Mouse (Mus musculus): Measurements from ENCODE around the gene Atg4d. TPM values are rescaled to one million over a fixed set of nuclear protein-coding genes. Genes with fewer than 3 reads are reported as not detected.
"Not testable (repeated sequence)": the region's sequence is repeated elsewhere in the genome, so short reads cannot be mapped to it uniquely, and the experiment has no call there.

Gene Atg4d
- total RNA-seq, 2 experiments from 2014 or later, result 47.1 to 48.8 TPM

DNA sequence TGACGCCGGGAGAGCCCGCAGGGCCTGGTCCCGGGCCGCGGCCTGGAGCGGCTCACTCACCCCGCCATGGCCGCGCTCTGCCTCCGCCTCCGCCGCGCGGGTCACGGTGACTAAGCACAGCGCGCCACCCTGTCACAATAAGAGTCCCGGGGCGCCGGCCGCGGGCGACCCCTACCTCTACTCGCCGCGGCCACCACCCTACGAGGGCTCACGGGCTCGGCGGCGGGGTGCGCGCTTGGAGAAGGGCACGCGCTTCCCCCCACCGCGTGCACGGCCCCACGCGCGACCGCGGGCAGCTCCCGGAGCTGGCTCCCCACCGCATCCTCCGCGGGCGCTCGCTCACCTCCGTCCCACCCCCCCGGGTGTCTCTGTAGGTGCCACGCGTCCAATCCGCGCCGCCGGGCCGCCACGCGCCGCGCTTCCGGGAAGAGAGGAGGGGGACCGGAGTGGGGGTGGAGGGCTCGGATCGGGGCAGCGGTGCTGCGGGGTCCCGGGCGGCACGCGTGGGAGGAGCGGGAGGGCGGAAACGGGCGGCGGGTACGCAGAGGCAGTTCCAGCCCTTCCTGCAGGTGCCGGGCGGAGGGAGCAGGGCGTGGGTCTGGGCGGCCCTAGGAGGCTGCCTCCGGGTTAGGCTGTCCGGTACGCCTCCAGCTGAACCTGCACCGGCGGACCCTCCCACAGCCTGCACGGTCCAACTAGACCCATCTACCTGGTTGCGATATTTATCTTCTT lies 26.2 kb upstream of the Atg4d start, which contains the start of gene Keap1:
Keap1 (minus strand) TSS at position 629 of the 732 bp plus-strand sequence.
- intact Hi-C loops (cut with DNase I), result loop anchor here (2.0 kb wide), 1 partner anchor 26 kb away; the partner anchor contains the start of gene Atg4d
- DNase-seq (ENCODE audit: low spot score in 2 of 2), result peak; percentile 77 to 83

DNA sequence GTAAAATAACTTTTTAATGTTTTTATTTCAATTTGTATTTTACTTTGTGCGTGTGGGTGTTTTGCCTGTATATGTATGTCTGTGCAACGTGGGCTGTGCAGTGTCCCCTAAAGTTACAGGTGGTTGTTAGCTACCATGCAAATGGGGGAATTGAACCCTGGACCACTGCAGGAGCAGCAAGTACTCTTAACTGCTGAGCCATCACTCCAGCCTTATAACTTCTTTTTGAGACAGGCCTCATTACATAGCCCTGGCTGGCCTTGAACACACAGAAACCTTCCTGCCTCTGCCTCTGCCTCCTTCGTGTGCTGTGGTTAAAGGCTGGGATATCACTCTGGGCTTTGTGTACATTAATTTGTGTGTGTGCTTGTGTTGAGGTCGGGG lies 25.6 kb upstream of the Atg4d start:
- DNase-seq (ENCODE audit: low spot score in 2 of 2), result no peak

DNA sequence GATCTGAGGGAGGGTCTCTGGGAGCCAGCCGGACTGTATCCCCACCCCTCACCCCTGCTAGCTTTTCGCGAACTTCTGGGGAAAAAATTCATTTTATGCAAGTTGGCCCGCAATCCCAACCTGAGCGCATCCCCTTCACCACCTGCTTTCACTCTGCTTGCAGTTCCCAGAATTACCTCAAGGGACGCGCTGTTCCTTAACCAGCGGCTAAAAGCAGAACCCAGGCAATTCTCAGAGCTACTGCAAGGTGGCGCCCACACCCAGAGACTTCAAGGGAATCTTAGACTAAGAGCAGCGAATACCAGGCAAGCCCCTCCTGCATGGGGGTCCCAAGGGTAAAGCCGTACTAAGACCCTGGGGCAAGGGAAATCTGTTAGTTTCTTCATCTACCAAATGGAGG lies 23.8 kb upstream of the Atg4d start:
- intact Hi-C loops (cut with DNase I), result no loop called here
- DNase-seq (ENCODE audit: low spot score in 2 of 2), result peak; percentile 69 to 75

More for the DNA sequence above, 25.6 kb upstream of the Atg4d start:
- intact Hi-C loops (cut with DNase I), result loop anchor here (2.0 kb wide), 1 partner anchor 25 kb away; the partner anchor contains the start of gene Atg4d

DNA sequence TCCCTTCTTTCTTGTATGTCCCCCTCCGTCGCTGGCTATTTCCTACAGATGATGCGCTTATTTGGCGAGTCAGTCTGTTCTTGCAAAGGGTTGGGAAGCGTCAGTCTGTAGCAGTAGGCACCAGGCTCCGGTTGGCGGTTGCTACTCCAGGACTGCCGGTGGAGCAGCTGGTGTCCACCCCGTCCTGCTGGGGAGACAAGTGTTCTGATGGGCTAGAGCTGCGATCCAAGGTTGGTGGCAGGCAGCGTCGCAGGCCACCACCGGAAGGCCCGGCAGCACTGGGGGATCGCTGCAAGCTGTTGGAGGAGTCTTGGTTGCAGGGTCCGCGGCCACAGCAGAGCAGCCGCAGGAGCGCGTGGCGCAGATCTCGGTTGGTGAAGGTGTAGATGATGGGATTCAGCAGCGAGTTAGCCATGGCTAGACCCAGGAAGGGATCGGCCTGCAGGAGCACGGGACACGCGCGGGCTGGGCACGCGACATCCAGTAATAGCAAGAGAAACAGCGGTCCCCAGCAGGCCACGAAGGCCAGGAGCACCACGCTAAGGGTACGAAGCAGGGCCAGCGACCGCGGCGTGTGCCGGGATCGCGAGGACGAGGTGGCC lies 21.2 kb upstream of the Atg4d start:
- intact Hi-C loops (cut with DNase I), result no loop called here

DNA sequence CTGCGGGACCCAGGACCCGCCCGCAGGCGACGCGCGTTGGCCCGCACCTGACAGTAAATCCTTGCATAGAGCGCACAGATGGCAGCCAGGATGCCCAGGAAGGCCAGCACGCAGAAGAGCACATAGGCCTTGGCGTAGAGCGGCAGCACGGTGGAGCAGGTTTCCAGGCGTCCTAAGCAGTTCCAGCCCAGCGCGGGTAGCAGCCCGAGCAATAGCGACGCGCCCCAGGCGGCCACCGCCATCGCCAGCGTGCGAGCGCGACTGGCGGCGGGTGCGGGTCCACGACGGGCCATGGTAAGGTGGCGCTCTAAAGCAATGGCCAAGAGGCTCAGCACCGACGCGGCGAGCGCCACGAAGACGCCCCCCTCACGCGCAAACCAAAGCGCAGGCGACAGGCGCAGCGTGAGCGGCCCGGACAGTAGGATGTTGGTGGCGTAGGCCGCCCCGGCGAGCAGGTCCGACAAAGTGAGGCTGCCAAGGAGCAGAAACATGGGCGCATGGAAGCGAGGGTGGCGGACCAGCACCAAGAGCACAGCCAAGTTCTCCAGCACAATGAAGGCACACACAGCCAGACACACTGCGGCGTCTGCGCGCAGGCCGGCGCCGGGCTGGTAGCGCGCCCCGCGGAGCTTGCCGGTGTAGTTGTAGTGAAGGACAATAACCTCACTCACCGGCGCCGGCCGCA lies 20.5 kb upstream of the Atg4d start:
- intact Hi-C loops (cut with DNase I), result no loop called here
- peak; percentile 44 to 71 for DNase-seq (ENCODE audit: low spot score in 2 of 2)

More for the DNA sequence above, 21.2 kb upstream of the Atg4d start:
- peak in 1 of 2 experiments; percentile 44 for DNase-seq (ENCODE audit: low spot score in 2 of 2)

DNA sequence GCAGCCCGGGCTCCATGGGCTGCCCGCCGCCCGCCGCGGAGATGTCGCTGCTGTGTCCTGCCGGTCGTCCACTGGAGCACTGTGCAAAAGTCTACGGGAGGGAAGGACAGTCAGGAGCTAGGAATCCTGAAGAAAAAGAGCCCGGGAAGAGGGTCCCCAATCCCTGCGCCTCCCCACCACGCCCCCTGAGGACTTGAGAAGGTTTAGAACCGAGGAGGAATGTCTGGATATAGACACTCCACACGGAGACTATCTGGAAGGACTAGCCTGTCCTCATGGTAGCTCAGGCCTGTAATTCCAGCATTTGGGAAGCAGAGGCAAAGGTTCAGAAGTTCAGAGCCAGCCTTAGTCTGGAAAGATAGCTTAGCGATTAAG lies 20.0 kb upstream of the Atg4d start:
- no peak for DNase-seq (ENCODE audit: low spot score in 2 of 2)
- intact Hi-C loops (cut with DNase I), result no loop called here

DNA sequence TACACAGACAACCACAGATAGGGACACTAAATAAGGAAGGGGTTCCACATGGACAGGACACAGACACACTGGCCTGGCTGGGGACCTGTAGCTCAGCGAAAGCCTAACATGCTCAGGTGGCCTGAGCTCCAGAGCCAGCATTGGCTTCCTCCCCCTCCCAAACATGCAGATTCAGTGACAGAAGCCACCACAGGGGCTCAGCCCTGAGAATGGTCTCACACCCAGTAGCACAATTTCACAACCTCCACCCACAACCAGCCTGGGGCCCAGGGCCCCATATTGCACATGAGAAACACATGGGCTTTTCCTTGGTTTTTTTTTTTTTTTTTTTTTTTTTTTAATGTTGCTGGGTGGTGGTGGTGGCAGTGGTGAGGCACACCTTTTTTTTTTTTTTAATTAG lies 18.8 kb upstream of the Atg4d start:
- intact Hi-C loops (cut with DNase I), result no loop called here
- DNase-seq (ENCODE audit: low spot score in 2 of 2), result no peak

DNA sequence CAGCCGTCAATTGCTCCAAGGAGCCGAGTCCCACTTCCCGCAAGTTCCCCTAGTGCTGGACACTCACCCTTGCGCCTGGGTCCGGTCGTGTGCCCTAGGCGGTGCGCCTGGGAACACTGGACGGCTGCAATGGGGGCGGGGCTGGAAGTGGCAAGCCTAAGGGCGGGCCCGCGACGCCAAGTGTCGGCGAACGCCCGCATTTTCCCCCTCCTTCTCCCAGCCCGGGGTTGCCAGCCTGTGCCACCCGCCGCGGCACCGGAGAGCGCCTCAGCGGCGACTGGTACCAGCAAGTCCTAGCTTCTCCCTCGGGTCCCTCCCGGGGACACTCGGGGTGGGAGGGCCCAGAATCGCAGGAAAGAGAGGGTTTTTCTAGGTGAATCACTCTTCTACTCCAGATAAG lies 16.8 kb upstream of the Atg4d start, which contains the start of gene S1pr5:
S1pr5 (minus strand) TSS at position 118 of the 400 bp plus-strand sequence.
- intact Hi-C loops (cut with DNase I), result no loop called here
- DNase-seq (ENCODE audit: low spot score in 2 of 2), result no peak

DNA sequence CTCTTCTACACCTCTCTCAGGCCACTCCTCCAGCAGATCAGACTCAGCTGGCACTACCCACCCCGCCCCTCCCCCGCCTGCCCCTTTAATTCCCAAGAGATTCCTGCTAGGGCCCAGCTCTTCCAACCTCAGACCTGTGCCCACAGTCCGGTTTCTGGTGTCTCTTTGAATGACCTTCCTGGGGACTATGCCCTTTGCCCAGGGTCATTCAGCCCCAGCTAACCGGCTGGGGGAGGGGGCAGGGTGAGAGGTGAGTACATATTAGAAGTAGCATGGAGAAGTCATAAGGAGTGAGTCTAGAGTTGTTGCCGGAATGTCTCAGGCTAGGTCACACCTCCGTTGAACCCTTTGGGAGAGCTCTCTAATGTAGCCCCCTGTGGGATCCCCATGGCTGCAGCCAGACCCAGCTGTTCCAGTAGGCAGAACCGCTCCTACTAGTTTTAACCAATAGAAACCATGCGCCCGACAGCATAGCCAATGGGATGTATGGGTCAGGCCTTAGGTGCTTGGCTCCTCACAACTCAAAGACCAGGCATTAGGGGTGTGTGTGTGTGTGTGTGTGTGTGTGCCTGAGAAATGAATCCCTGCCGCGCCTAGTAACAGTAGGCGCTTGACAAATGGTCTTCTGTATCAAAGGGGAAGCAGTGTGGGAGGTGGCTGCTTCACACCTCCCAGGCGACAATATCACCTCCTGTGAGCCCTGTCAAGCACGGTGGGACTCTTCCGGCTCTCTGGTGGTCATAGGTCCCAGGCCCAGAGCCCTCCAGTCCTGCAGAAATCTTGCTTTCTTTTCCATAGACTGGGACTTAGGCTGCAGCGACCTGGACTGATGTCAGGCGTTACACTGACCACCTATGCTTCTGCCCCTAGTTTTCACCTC lies 15.2 kb upstream of the Atg4d start:
- DNase-seq (ENCODE audit: low spot score in 2 of 2), result no peak
- intact Hi-C loops (cut with DNase I), result no loop called here

DNA sequence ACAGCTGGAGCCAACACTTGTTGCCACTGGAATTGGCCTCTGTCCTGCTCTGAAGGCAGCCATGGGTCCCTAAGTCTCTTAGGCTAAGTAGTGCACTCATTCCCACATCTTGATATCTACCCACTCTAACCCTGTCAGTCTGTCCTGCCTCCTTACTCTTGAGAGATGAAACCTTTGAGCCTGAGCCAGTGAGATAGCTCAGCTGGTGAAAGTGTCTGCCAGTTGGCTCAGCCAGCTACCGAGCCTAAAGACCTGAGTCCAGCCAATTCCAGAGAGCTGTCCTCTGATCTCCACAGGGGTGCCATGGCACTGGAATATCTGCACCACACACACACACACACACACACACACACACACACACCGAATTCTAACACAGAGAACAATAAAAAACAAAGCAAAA lies 14.6 kb upstream of the Atg4d start:
- DNase-seq (ENCODE audit: low spot score in 2 of 2), result no peak
- intact Hi-C loops (cut with DNase I), result no loop called here

DNA sequence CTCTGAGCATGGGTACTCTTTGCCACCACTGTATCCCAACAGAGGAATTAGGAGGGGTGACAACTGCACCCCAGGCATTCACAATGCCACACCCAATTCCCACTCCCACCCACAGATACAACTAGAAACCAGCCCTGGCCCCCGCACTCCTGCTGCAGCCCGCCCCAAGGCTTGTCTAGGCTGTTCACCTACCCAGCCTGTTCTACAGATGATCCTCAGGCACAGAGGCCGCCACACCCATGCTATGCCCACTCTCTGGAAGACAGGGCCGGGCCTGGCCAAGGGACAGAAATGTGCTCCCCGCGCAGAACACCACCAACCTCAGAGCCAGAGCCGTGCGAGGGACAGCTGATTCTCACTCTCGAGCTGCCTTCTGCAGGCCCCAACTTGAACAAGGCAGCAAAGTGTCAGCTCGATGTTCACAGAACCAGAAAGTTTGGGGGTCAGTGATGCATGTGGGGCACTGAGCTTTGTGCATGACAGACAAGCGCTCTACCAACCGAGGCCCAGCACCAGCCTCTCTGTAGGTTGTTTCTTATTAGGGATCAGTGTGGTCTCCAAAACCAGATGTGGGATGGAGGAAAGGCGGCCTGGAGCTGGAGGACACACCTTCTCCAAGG lies 13.9 kb upstream of the Atg4d start:
- intact Hi-C loops (cut with DNase I), result no loop called here
- DNase-seq (ENCODE audit: low spot score in 2 of 2), result no peak

DNA sequence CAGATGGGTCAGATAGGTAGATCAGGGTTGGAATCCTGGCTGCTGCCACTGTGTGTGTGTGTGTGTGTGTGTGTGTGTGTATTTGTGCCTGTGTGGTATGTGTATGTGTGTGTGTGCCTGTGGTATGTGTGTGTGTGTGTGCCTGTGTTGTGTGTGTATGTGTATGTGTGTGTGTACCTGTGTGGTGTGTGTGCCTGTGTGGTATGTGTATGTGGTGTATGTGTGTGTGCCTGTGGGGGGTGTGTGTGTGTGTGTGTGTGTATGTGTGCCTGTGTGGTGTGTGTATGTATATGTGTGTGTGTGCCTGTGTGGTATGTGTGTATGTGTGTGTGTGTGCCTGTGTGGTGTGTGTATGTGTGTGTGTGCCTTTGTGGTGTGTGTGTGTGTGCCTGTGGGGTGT lies 10.4 kb upstream of the Atg4d start:
- DNase-seq (ENCODE audit: low spot score in 2 of 2), result no peak
- intact Hi-C loops (cut with DNase I), result no loop called here

DNA sequence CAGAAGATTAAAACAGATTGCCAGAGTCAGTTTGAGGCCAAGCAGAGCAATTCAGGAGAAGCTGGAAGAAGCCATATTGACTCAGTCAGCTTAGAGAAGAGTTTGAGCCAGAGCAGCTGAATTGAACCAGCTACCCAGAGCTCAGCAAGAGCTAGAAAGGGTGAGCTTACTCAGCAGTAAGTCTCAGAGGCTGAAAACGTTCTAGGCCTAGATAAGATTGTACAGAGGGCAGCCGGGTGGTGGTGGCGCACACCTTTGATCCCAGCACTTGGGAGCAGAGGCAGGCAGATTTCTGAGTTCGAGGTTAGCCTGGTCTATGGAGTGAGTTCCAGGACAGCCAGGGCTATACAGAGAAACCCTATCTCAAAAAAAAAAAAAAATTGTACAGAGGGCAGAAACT lies 8.7 kb upstream of the Atg4d start:
- DNase-seq (ENCODE audit: low spot score in 2 of 2); intact Hi-C loops (cut with DNase I): not testable (repeated sequence)

DNA sequence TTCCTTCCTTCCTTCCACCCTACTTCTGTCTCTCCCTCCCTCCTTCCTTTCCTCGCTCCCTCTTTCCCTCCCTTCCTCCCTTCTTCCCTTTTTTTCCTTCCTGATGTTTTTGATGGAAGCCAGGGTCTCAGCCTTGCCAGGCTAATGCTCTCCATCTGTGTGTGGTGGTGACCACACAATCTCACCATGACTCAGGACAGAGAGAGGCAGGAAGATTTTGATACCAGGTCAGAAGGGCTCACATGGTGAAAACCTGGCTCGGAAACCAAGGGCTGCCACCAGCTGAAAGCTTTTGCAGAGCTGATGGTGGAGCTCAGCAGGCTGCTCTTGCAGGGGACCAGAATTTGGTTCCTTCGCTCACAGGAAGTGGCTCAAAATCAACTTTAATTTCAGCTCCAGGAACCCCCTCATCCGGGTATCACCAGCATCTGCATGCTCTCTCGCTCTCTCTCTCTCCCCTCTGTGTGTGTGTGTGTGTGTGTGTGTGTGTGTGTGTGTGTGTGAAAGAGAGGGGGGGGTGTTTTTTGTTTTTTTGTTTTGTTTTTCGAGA lies 4.5 kb upstream of the Atg4d start:
- intact Hi-C loops (cut with DNase I), result no loop called here
- DNase-seq (ENCODE audit: low spot score in 2 of 2), result no peak

DNA sequence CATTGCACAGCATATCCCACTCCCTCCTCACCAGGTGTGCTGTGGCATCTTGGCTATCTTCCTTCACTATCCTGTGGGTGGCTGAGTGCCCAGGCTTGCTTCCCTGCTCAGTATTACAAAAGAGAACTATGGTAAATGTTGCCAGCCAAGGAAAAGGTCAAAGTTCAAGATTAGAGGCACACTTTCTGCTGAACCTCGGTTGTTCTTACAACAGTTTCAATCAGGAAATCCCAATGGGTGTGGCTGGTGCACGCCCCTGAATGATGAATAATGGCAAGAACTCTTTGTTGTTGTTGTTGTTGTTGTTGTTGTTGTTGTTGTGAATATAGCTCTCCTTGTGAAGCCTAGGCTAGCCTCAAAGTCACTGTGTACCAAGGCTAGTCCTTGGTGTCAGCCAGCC lies 3.3 kb upstream of the Atg4d start:
- DNase-seq (ENCODE audit: low spot score in 2 of 2), result no peak
- intact Hi-C loops (cut with DNase I), result no loop called here

DNA sequence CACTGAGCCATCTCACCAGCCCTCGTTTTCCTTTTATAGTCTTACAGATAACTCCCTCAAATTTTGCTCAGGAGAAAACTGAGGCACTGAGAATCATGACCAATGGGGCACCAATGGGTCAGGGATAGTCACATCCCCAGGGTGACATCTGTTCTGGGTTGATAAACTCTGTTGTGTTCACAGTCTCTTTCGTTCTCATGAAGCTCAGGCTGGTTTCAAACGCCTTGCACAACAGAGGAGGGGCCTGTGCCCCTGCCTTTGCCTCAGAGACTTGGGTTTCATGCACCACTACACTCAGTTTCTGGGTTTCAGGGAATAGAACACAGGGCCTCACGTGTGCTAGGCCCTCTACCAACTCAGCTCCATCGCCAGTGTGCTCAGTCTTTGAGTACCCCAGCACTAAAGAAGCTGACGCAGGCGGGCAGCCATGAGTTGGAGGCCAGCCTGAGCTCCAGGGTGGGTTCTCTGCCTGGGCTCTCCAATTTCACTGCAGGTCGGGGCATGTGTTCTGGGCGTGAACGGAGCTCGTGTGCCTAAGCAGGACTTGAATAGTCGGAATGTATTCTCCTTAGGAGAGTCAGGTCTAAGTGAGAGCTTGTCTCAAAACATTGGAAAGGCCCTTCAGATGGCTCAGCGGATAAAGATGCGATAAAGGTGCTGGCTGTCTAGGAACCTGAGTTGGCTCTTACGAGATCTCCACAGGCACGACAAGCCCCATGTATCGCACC lies 657 bp upstream of the Atg4d start:
- intact Hi-C loops (cut with DNase I), result loop anchor here (2.0 kb wide), 1 partner anchor 26 kb away; the partner anchor contains the start of gene Keap1
- DNase-seq (ENCODE audit: low spot score in 2 of 2), result no peak

DNA sequence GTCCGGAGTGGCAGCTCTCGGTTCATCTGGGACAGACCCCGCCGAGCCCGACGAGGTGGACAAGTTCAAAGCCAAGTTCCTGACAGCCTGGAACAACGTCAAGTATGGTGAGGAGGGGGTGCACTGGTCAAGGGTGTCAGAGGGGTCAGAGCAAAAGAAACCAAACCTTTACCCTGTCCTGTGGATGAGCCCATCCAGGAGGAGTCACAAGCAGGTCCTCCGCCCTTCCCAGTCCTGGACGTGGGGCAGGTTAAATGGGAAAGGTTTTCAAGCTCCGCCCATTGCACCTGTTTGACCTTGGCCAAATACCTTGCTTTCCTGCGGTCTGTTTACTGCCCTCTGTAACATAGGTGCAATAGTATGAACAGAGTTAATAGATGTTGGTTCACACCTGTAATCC lies 518 bp downstream of the Atg4d start:
- no peak for DNase-seq (ENCODE audit: low spot score in 2 of 2)
- intact Hi-C loops (cut with DNase I), result loop anchor here (2.0 kb wide), 1 partner anchor 27 kb away; the partner anchor contains the start of gene Keap1

DNA sequence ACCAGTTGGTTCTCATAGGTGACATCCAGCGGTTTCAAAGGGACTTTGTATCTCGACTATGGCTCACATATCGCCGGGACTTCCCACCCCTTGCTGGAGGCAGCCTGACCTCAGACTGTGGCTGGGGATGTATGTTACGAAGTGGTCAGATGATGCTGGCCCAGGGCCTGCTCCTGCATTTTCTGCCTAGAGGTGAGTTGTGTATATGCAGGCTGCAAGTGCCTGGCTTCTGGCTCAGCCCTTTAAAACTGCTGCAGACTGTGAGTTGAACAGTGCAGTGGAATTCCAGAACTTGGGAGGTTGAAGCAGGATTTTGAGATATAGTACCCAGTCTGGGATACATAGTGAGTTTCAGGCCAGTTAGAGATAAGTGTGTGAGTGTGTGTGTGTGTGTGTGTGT lies 1.8 kb downstream of the Atg4d start:
- no peak for DNase-seq (ENCODE audit: low spot score in 2 of 2)
- intact Hi-C loops (cut with DNase I), result no loop called here

All from left cerebral cortex, postnatal 36 days (tissue).